Mouse (Mus musculus) megakaryocyte, embryonic 14.5 days (primary cell): ENCODE data around the gene Mtf1.

ENCODE experiments used
- FLI1 ChIP-seq: IDR thresholded peaks from 2 replicates; pipeline ENCODE4 v1.6.1; 2012; ENCODE audit warnings: low read length, inconsistent platforms, mixed read lengths
- GATA1 ChIP-seq: IDR thresholded peaks from 3 replicates; pipeline ENCODE4 v1.6.1; 2012; ENCODE audit warnings: mixed read lengths, low read length, inconsistent platforms, borderline replicate concordance

DNA sequence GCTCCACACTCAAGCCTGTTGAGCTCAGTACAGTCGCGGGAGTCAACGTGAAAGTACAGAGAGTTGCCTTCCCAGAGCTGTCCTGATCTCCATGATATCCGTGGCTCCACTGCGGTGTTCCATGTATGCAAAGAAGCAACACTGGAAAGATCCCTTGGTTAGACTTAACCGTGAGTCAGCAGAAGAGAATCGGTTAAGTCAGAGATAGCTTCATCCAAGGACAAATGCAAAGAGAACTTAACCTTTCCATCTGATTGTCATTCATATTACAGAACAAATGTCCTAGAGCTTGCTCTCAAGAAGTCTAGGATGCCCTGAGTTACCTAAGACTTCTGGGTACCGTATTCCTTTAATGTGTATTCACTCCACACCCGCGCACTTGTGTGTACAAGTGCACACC lies 30.9 kb downstream of the Mtf1 start:
- TF ChIP-seq FLI1 (no peak), GATA1 (no peak)
